2 mouse cellular contexts compared by ENCODE assay signal in genomic region chr2:69811349-69811748, GRCm38 (mm10). TPM values are rescaled to one million over a fixed set of nuclear protein-coding genes. Genes with fewer than 3 reads are reported as not detected.
"Had no signal": no experiment of that assay in that cellular context is flagged by ENCODE, and none has a peak within 500 bp of the region (broad histone marks: within the 10 kb centered on the region; RNA-seq: fewer than 3 reads in every experiment).

No protein-coding gene starts in this region.

RNA-seq across cellular contexts. Expression of gene Klhl23, which starts 10.4 kb away (rescaled TPM):
- total RNA-seq: monocyte, adult 5-6 weeks had no signal

RNA-seq across cellular contexts. Expression of gene Ccdc173, which starts 22.0 kb away (rescaled TPM):
- polyA plus RNA-seq: liver, adult 2 months had no signal
